Mouse (Mus musculus) left cerebral cortex, postnatal 25 days (tissue): ENCODE results near the gene Rnf208. TPM values are rescaled to one million over a fixed set of nuclear protein-coding genes. Genes with fewer than 3 reads are reported as not detected.

Experiments used
- DNase-seq, 2 experiments: peaks; one replicate each; pipeline ENCODE4 v3.0.0; 2022; ENCODE audit warnings: low spot score in 2 of 2, mixed read lengths in 1 of 2
- intact Hi-C: fragments of 180-260 bp; cut with DNase I; formaldehyde crosslinking; loops from one replicate; pipeline ENCODE4 v1.15.1; 2025
- total RNA-seq, 2 experiments: library from RNA; stranded (reverse); gene quantifications; 2 replicates each; pipeline ENCODE4 v1.2.3; 2021

Rnf208 gene
- total RNA-seq, 2 experiments from 2014 or later: 243 to 256 TPM

- intact Hi-C loops: no loop called here
- DNase-seq: peak in 1 of 2 experiments; percentile 35
Measured at GRCm38 (mm10) chr2:25266720-25267119, 24.7 kb downstream of the Rnf208 start.

- DNase-seq: no peak
- intact Hi-C loops: no loop called here
Measured at GRCm38 (mm10) chr2:25267241-25267640, 25.2 kb downstream of the Rnf208 start.

GRCm38 (mm10) chr2:25267746-25268309, 25.8 kb downstream of the Rnf208 start:
- no peak for DNase-seq
- intact Hi-C loops: no loop called here

- intact Hi-C loops: loop anchor here (1.0 to 5.0 kb wide), 3 partner anchors 9 to 80 kb away; partner anchors contain the start of gene Man1b1
- peak; percentile 98 to 99 for DNase-seq
Measured at GRCm38 (mm10) chr2:25271827-25272511, 29.9 kb downstream of the Rnf208 start, which contains the start of the genes Ssna1 and Anapc2. Gene Ssna1, minus strand, starts transcription at chr2:25272438. Gene Anapc2, plus strand, starts transcription at chr2:25272478.

GRCm38 (mm10) chr2:25272515-25272914, 30.5 kb downstream of the Rnf208 start:
- DNase-seq: no peak
- intact Hi-C loops: loop anchor here (1.0 to 5.0 kb wide), 2 partner anchors 60 to 80 kb away; partner anchors contain the start of gene Man1b1

GRCm38 (mm10) chr2:25273010-25273409, 31.0 kb downstream of the Rnf208 start:
- intact Hi-C loops: loop anchor here (5.0 kb wide), 1 partner anchor 81 kb away; no protein-coding TSS in a partner anchor
- DNase-seq: no peak

GRCm38 (mm10) chr2:25278928-25279882, 37.1 kb downstream of the Rnf208 start:
- peak in 1 of 2 experiments; percentile 81 for DNase-seq

GRCm38 (mm10) chr2:25285551-25285950, 43.5 kb downstream of the Rnf208 start:
- DNase-seq: no peak
- intact Hi-C loops: no loop called here

More at GRCm38 (mm10) chr2:25278928-25279882, 37.1 kb downstream of the Rnf208 start:
- intact Hi-C loops: no loop called here

GRCm38 (mm10) chr2:25286314-25286713, 44.3 kb downstream of the Rnf208 start:
- no peak for DNase-seq
- intact Hi-C loops: no loop called here

GRCm38 (mm10) chr2:25286837-25287636, 45.0 kb downstream of the Rnf208 start:
- intact Hi-C loops: no loop called here
- DNase-seq: no peak

- intact Hi-C loops: no loop called here
- DNase-seq: no peak
Measured at GRCm38 (mm10) chr2:25287927-25288649, 46.0 kb downstream of the Rnf208 start, which contains the start of gene Tmem210. Gene Tmem210, plus strand, starts transcription at chr2:25288145.

- intact Hi-C loops: no loop called here
- no peak for DNase-seq
Measured at GRCm38 (mm10) chr2:25288734-25289345, 46.8 kb downstream of the Rnf208 start.

- intact Hi-C loops: no loop called here
- peak in 1 of 2 experiments; percentile 50 for DNase-seq
Measured at GRCm38 (mm10) chr2:25289651-25290050, 47.6 kb downstream of the Rnf208 start, which contains the start of gene Lrrc26. Gene Lrrc26, plus strand, starts transcription at chr2:25289915.

- peak; percentile 78 to 81 for DNase-seq
- intact Hi-C loops: no loop called here
Measured at GRCm38 (mm10) chr2:25290101-25290815, 48.2 kb downstream of the Rnf208 start.

GRCm38 (mm10) chr2:25290816-25291130, 48.7 kb downstream of the Rnf208 start:
- peak in 1 of 2 experiments; percentile 62 for DNase-seq
- intact Hi-C loops: no loop called here

GRCm38 (mm10) chr2:25291184-25292053, 49.4 kb downstream of the Rnf208 start:
- intact Hi-C loops: no loop called here
- no peak for DNase-seq
